ENCODE assay signal across 8 mouse cellular contexts in the genomic region with DNA sequence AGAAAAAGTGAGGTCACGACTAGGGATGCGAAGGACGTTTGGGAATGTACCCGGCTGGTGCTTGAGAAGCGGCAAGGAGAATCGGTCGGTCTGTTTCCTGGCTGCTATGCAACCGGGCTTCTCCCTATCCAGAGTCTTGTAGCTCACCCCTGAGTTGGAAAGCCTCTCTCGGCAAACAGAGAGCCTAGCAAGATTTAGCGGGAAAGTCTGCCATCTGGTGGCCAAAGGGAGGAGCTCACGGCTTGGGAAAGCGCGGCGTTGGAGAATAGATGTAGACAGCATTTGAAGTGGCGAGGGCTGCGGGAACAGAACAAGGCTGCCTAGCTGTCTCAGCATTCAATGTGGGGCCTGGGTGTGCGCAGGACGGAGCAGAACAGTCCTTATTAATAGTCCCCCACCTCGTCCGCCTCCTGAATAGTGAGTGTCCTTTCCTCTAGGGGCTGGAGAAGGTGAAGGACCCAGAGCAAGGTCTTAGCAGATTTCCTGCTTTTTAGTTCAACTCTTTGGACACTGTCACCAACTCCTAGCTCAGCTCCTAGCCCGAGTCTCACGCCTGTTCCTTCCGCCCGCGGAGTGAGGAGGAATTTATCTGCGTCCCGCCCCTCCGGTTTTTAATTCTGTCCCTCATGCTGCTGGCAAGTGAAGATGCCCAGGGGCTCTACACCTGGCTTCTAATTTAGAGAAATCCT. TPM values are rescaled to one million over a fixed set of nuclear protein-coding genes. Genes with fewer than 3 reads are reported as not detected.
DNase-seq lines count a peak whose midpoint lies in the region; ATAC-seq and TF ChIP-seq lines count a peak whose summit lies in the region.

No protein-coding gene starts in this region.

- no peak for TF ChIP-seq POLR2A in bone marrow macrophage, adult 2 months (IDR thresholded peaks at IDR 0.05; ENCODE audit: borderline replicate concordance, low read depth, low read length)

- no peaks in the 10 kb centered on the region for H3K9me3 ChIP-seq in embryonic facial prominence, embryonic 15.5 days (replicated peaks)
- H3K9me3 ChIP-seq in heart, embryonic 12.5 days (replicated peaks) = no peaks in the 10 kb centered on the region
- no peaks in the 10 kb centered on the region for H3K9me3 ChIP-seq in kidney, embryonic 16.5 days (ENCODE audit: low read length)
- H3K9me3 ChIP-seq in stomach, postnatal 0 days (ENCODE audit: control insufficient read depth, low read length) = no peaks in the 10 kb centered on the region

- WGBS in embryonic facial prominence, embryonic 15.5 days = 3% methylated on average over 28 of the region's 28 CpGs
- WGBS in heart, embryonic 12.5 days = 4% methylated on average over 28 of the region's 28 CpGs
- 6% methylated on average over 28 of the region's 28 CpGs for WGBS in kidney, embryonic 16.5 days
- WGBS in stomach, postnatal 0 days = 6% methylated on average over 28 of the region's 28 CpGs

- no peak overlapping the region for H3K9ac ChIP-seq in embryonic facial prominence, embryonic 15.5 days
- H3K9ac ChIP-seq in heart, embryonic 12.5 days = peak overlapping the region; percentile 42; the same call in 1 of the 2 replicates
- peak overlapping the region; percentile 48; the same call in 1 of the 2 replicates for H3K9ac ChIP-seq in kidney, embryonic 16.5 days (replicated peaks; ENCODE audit: low read length)
- H3K9ac ChIP-seq in stomach, postnatal 0 days (ENCODE audit: low read length) = no peak overlapping the region

- H3K36me3 ChIP-seq in embryonic facial prominence, embryonic 15.5 days = no peaks in the 10 kb centered on the region
- no peaks in the 10 kb centered on the region for H3K36me3 ChIP-seq in heart, embryonic 12.5 days
- no peaks in the 10 kb centered on the region for H3K36me3 ChIP-seq in kidney, embryonic 16.5 days (ENCODE audit: insufficient read depth, low read length)
- H3K36me3 ChIP-seq in stomach, postnatal 0 days (ENCODE audit: control insufficient read depth, insufficient read depth, low read length) = no peaks in the 10 kb centered on the region

- H3K4me2 ChIP-seq in embryonic facial prominence, embryonic 15.5 days (replicated peaks) = peak overlapping the region; percentile 54
- peak overlapping the region; percentile 66 for H3K4me2 ChIP-seq in heart, embryonic 12.5 days
- H3K4me2 ChIP-seq in kidney, embryonic 16.5 days (replicated peaks; ENCODE audit: low read depth, low read length) = peak overlapping the region; percentile 60
- peak overlapping the region; percentile 26 for H3K4me2 ChIP-seq in stomach, postnatal 0 days (replicated peaks; ENCODE audit: low read depth)

- ATAC-seq in embryonic facial prominence, embryonic 15.5 days (ENCODE audit: insufficient number of reproducible peaks, low FRiP score, low TSS enrichment, low read depth) = peak; percentile 68; the same call in 1 of the 2 replicates
- peak; percentile 81 for ATAC-seq in heart, embryonic 12.5 days (ENCODE audit: insufficient number of reproducible peaks, low FRiP score)
- ATAC-seq in kidney, embryonic 16.5 days (ENCODE audit: low FRiP score, low TSS enrichment) = peak; percentile 85
- peak; percentile 86 for ATAC-seq in stomach, postnatal 0 days (ENCODE audit: low FRiP score, low TSS enrichment)

- DNase-seq in B cell, adult 2 months = peak; percentile 56 to 57
- peak; percentile 77 for DNase-seq in liver
- peak; percentile 40 for DNase-seq in naive thymus-derived CD4-positive, alpha-beta T cell, adult 2 months (ENCODE audit: low read depth)
- DNase-seq in stomach, postnatal 0 days (ENCODE audit: low spot score) = peak; percentile 90

- no peak for TF ChIP-seq EP300 in stomach, postnatal 0 days (optimal IDR thresholded peaks at IDR 0.05)

- H3K4me1 ChIP-seq in bone marrow macrophage, adult 2 months (ENCODE audit: control insufficient read depth, insufficient read depth, low read length) = no peaks in the 10 kb centered on the region
- H3K4me1 ChIP-seq in embryonic facial prominence, embryonic 15.5 days = 0 out of 2 replicates have a peak, but pooled peaks cover 8% of the 10 kb centered on the region
- H3K4me1 ChIP-seq in heart, embryonic 12.5 days (replicated peaks) = peaks cover 17% of the 10 kb centered on the region
- peaks cover 9% of the 10 kb centered on the region; the same call in 1 of the 2 replicates for H3K4me1 ChIP-seq in kidney, embryonic 16.5 days (ENCODE audit: insufficient read depth, low read length)
- H3K4me1 ChIP-seq in stomach, postnatal 0 days (replicated peaks; ENCODE audit: control insufficient read depth, insufficient read depth) = no peaks in the 10 kb centered on the region

- no peak overlapping the region for H3K27ac ChIP-seq in bone marrow macrophage, adult 2 months (ENCODE audit: insufficient read depth, low read depth, low read length)
- H3K27ac ChIP-seq in embryonic facial prominence, embryonic 15.5 days (replicated peaks) = no peak overlapping the region
- no peak overlapping the region for H3K27ac ChIP-seq in heart, embryonic 12.5 days (ENCODE audit: poor library complexity, severe bottlenecking)
- H3K27ac ChIP-seq in kidney, embryonic 16.5 days (ENCODE audit: low read length) = no peak overlapping the region
- no peak overlapping the region for H3K27ac ChIP-seq in stomach, postnatal 0 days (replicated peaks)

- peaks cover 19% of the 10 kb centered on the region for H3K27me3 ChIP-seq in embryonic facial prominence, embryonic 15.5 days
- H3K27me3 ChIP-seq in heart, embryonic 12.5 days (replicated peaks) = peaks cover 6% of the 10 kb centered on the region; the same call in 1 of the 2 replicates
- peaks cover 20% of the 10 kb centered on the region for H3K27me3 ChIP-seq in kidney, embryonic 16.5 days (ENCODE audit: insufficient read depth, low read length)
- H3K27me3 ChIP-seq in stomach, postnatal 0 days (ENCODE audit: control insufficient read depth, insufficient read depth, low read length) = no peaks in the 10 kb centered on the region

- H3K4me3 ChIP-seq in bone marrow macrophage, adult 2 months (ENCODE audit: insufficient read depth, low read length) = no peak overlapping the region
- peak overlapping the region; percentile 34 for H3K4me3 ChIP-seq in embryonic facial prominence, embryonic 15.5 days (replicated peaks)
- peak overlapping the region; percentile 34 for H3K4me3 ChIP-seq in heart, embryonic 12.5 days
- H3K4me3 ChIP-seq in kidney, embryonic 16.5 days (ENCODE audit: low read length) = peak overlapping the region; percentile 34
- 0 out of 2 replicates have a peak overlapping the region, but pooled peaks have one; percentile 1 for H3K4me3 ChIP-seq in stomach, postnatal 0 days (ENCODE audit: low read depth, low read length)

- peak; percentile 95 for TF ChIP-seq CTCF in bone marrow macrophage, adult 2 months (IDR thresholded peaks at IDR 0.05; ENCODE audit: low read depth, low read length)
- peak; percentile 96 for TF ChIP-seq CTCF in stomach, postnatal 0 days (IDR thresholded peaks at IDR 0.05; ENCODE audit: low read depth)

RNA-seq across cellular contexts. Expression of gene Wwc1, which starts 21.1 kb away (rescaled TPM):
- polyA plus RNA-seq in bone marrow macrophage, adult 2 months (2012; ENCODE audit: insufficient read depth, insufficient read length, missing spikeins) = 0.16 TPM in 1 of 2 replicates, not detected in the other
- 6.9 and 7.2 TPM in 2 replicates for polyA plus RNA-seq in embryonic facial prominence, embryonic 15.5 days (2015; fragmentation: Nextera tagmentation; extraction: Ambion mirVana)
- polyA plus RNA-seq in heart, embryonic 12.5 days (2016; fragmentation: Nextera tagmentation; extraction: Ambion mirVana) = 3.4 and 3.8 TPM in 2 replicates
- polyA plus RNA-seq in kidney, embryonic 16.5 days (2015; fragmentation: Nextera tagmentation; extraction: Ambion mirVana) = 5.9 and 8.3 TPM in 2 replicates
- 7.8 and 9.0 TPM in 2 replicates for polyA plus RNA-seq in stomach, postnatal 0 days (2015; fragmentation: Nextera tagmentation; extraction: Ambion mirVana)

Comparison
In these comparisons a context has a peak if more than half of its experiments do, and no peak if none do; other contexts are left out.
1. DNase-seq: peak in every context shown above with its lines; median percentile 90 in stomach, postnatal 0 days; 77 in liver; 56 in B cell, adult 2 months; 40 in naive thymus-derived CD4-positive, alpha-beta T cell, adult 2 months.
2. H3K9ac ChIP-seq: peak in heart, embryonic 12.5 days (single experiment) and kidney, embryonic 16.5 days (single experiment); none in embryonic facial prominence, embryonic 15.5 days (single experiment) and stomach, postnatal 0 days (single experiment).
3. Peak in every context shown above with its lines, with median percentiles within 50 percentile points of each other: ATAC-seq and H3K4me2 ChIP-seq.